ENCODE assay signal across 7 mouse cellular contexts in the genomic region with DNA sequence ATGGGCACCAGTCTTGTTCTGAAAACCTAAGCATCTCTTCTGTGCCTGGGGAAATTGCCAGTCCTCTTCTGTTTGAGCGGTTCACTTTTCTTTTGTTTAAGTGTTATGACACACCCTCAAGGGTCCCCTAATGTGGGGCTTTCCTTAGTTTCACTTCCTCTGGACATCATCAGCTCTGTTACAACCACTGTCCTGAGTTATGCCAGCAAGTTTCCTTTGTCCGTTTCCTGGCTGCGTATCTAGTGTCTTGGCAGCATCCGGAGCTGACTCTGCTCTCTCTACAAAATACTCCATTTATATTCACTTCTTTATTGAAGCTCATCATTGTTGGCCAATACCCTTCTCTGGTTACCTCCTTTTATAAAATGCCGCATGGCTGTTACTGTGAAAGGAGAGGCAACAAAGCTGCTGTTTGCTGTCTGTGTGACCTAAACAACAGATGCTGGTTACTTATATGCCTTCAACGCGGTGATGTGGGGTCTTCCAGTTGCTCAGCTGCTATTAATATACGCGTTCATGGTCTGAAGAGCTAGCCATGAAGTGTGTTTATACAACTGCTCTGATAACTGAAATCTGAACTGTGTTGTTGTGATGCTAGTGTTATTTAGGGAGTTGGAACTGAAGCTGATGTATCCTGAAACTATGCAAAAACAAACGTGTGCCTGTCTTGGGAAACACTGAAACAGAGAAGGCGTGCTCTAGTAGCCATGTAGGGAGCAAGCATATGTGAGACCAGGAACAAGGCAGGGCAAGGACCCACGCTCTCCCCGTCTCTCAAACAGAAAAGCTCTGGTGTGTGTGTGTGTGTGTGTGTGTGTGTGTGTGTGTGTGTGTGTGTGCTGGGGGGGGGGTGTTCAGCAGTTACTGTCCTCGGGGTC.
DNase-seq lines count a peak whose midpoint lies in the region; ATAC-seq and TF ChIP-seq lines count a peak whose summit lies in the region.

No protein-coding gene starts in this region.

- no peaks in the 10 kb centered on the region for H3K79me2 ChIP-seq in CH12.LX (replicated peaks; ENCODE audit: control insufficient read depth, extremely low read depth, insufficient read depth, poor library complexity, severe bottlenecking)

- ATAC-seq in hindbrain, postnatal 0 days, result peak; percentile 71

- peak; percentile 67 for DNase-seq in CH12.LX (ENCODE audit: extremely low read depth)
- peak; percentile 16 for DNase-seq in c-Kit-positive CD71-negative TER-119-negative erythroid progenitor cells, embryonic 14.5 days (ENCODE audit: low read depth)
- DNase-seq in hindbrain, postnatal 0 days (ENCODE audit: low spot score), result no peak
- DNase-seq in lung, postnatal 4 days, result peak; percentile 24 to 48
- DNase-seq in right cerebral cortex, postnatal 14 days, result no peak
- DNase-seq in cerebellum, postnatal 14 days, result no peak
- no peak for DNase-seq in frontal cortex, postnatal 10 days (ENCODE audit: low spot score in 2 of 2)

- 25% methylated on average over 14 of the region's 14 CpGs for WGBS in hindbrain, postnatal 0 days

- peaks cover 11 to 28% of the 10 kb centered on the region in 2 experiments for H3K4me1 ChIP-seq in CH12.LX (ENCODE audit: control insufficient read depth in 1 of 2, insufficient read depth in 2 of 2)
- 0 out of 2 replicates have a peak, but pooled peaks cover 4% of the 10 kb centered on the region for H3K4me1 ChIP-seq in hindbrain, postnatal 0 days (ENCODE audit: insufficient read depth, low read length)

- peaks cover 0 to 15% of the 10 kb centered on the region in 2 experiments for H3K36me3 ChIP-seq in CH12.LX (replicated peaks in 1 of 2; ENCODE audit: control insufficient read depth in 1 of 2, insufficient read depth in 1 of 2, low read length in 1 of 2)
- no peaks in the 10 kb centered on the region for H3K36me3 ChIP-seq in hindbrain, postnatal 0 days (ENCODE audit: insufficient read depth, low read length)

- no peaks in the 10 kb centered on the region for H3K9me3 ChIP-seq in CH12.LX (replicated peaks; ENCODE audit: low read length)
- no peaks in the 10 kb centered on the region for H3K9me3 ChIP-seq in hindbrain, postnatal 0 days (ENCODE audit: low read length)

- peak overlapping the region; percentile 67 for H3K27ac ChIP-seq in CH12.LX (ENCODE audit: insufficient read depth, low read depth)
- H3K27ac ChIP-seq in hindbrain, postnatal 0 days, result peak overlapping the region; percentile 57

- no peak overlapping the region for H3K4me3 ChIP-seq in CH12.LX (replicated peaks in 1 of 3; ENCODE audit: low read depth in 2 of 3, low read length in 2 of 3, poor library complexity in 1 of 3)
- no peak overlapping the region for H3K4me3 ChIP-seq in hindbrain, postnatal 0 days (ENCODE audit: low read length)

- in situ Hi-C loops in CH12.LX (cut with MboI; ENCODE audit: low pct_ligation_motif_present, low pct_unique_long_range_greater_than_20kb, low sequenced_read_pairs), result loop anchor here (10.0 to 25.0 kb wide), 2 partner anchors 413 to 510 kb away; no protein-coding TSS in a partner anchor

- no peaks in the 10 kb centered on the region for H3K27me3 ChIP-seq in CH12.LX (replicated peaks)
- no peaks in the 10 kb centered on the region for H3K27me3 ChIP-seq in hindbrain, postnatal 0 days (ENCODE audit: insufficient read depth, low read length)

- peak; percentile 95 for TF ChIP-seq EP300 in CH12.LX (IDR thresholded peaks at IDR 0.05; ENCODE audit: low read length)

- TF ChIP-seq RAD21 in CH12.LX (IDR thresholded peaks at IDR 0.05; ENCODE audit: low read depth, low read length), result no peak

- TF ChIP-seq CTCF in CH12.LX (conservative IDR thresholded peaks at IDR 0.05 in 1 of 2, IDR thresholded peaks at IDR 0.05 in 1 of 2; ENCODE audit: low read depth in 2 of 2, low read length in 2 of 2), result no peak
- TF ChIP-seq CTCF in hindbrain, postnatal 0 days (IDR thresholded peaks at IDR 0.05; ENCODE audit: low read depth), result no peak

- no peak overlapping the region for H3K9ac ChIP-seq in CH12.LX (ENCODE audit: insufficient read depth, low read depth)
- H3K9ac ChIP-seq in hindbrain, postnatal 0 days (replicated peaks; ENCODE audit: low read length), result no peak overlapping the region

- dilution Hi-C loops in CH12.LX (cut with MboI; ENCODE audit: extremely low pct_ligation_motif_present, extremely low pct_unique_long_range_greater_than_20kb, low sequenced_read_pairs), result no loop called here

- H3K4me2 ChIP-seq in CH12.LX (ENCODE audit: insufficient read depth, low read depth, poor library complexity, severe bottlenecking), result peak overlapping the region; percentile 72
- H3K4me2 ChIP-seq in hindbrain, postnatal 0 days (ENCODE audit: low read depth, low read length), result peak overlapping the region; percentile 13; the same call in 1 of the 2 replicates

- TF ChIP-seq POLR2A in CH12.LX (IDR thresholded peaks at IDR 0.05; ENCODE audit: low read depth, low read length), result no peak

TF ChIP-seq in CH12.LX, 34 proteins besides CTCF, POLR2A, EP300 and RAD21:
- peak; percentile 61 for TF ChIP-seq ELF1 (IDR thresholded peaks at IDR 0.05; ENCODE audit: low read depth, low read length)
- no peak for TF ChIP-seq UBTF (IDR thresholded peaks at IDR 0.05; ENCODE audit: low read depth, low read length)
- TF ChIP-seq E2F4 (IDR thresholded peaks at IDR 0.05; ENCODE audit: insufficient replicate concordance, low read depth, low read length), result peak; percentile 13; the same call in 1 of the 2 replicates
- no peak for TF ChIP-seq CHD1 (IDR thresholded peaks at IDR 0.05; ENCODE audit: low read depth, low read length)
- TF ChIP-seq MYC (IDR thresholded peaks at IDR 0.05; ENCODE audit: low read depth, low read length), result 0 out of 2 replicates have a peak, but pooled peaks have one; percentile 51
- TF ChIP-seq RCOR1 (conservative IDR thresholded peaks at IDR 0.05; ENCODE audit: low read depth, low read length), result peak; percentile 86
- TF ChIP-seq ZKSCAN1 (IDR thresholded peaks at IDR 0.05; ENCODE audit: borderline replicate concordance, low read depth, low read length), result no peak
- no peak for TF ChIP-seq ZNF384 (IDR thresholded peaks at IDR 0.05; ENCODE audit: low read depth, low read length)
- peak; percentile 45; the same call in 1 of the 2 replicates for TF ChIP-seq MAX (IDR thresholded peaks at IDR 0.05; ENCODE audit: low read length)
- TF ChIP-seq NELFE (IDR thresholded peaks at IDR 0.05; ENCODE audit: low read depth, low read length), result no peak
- peak; percentile 72 for TF ChIP-seq MEF2A (IDR thresholded peaks at IDR 0.05; ENCODE audit: borderline replicate concordance, low read depth, low read length)
- peak; percentile 71 for TF ChIP-seq BHLHE40 (IDR thresholded peaks at IDR 0.05; ENCODE audit: low read depth, low read length)
- no peak for TF ChIP-seq POLR2AphosphoS2 (IDR thresholded peaks at IDR 0.05; ENCODE audit: low read depth, low read length)
- TF ChIP-seq NRF1 (IDR thresholded peaks at IDR 0.05; ENCODE audit: low read depth, low read length), result 0 out of 2 replicates have a peak, but pooled peaks have one; percentile 27
- peak; percentile 30; the same call in 1 of the 2 replicates for TF ChIP-seq TCF12 (IDR thresholded peaks at IDR 0.05; ENCODE audit: low read depth, low read length)
- TF ChIP-seq MAFK (IDR thresholded peaks at IDR 0.05; ENCODE audit: insufficient replicate concordance, low read length), result peak; percentile 46; the same call in 1 of the 2 replicates
- peak; percentile 69; the same call in 1 of the 2 replicates for TF ChIP-seq MAZ (IDR thresholded peaks at IDR 0.05; ENCODE audit: low read depth, low read length)
- peak; percentile 86 for TF ChIP-seq ETS1 (conservative IDR thresholded peaks at IDR 0.05; ENCODE audit: low read depth, low read length)
- peak; percentile 40; the same call in 1 of the 2 replicates for TF ChIP-seq HCFC1 (IDR thresholded peaks at IDR 0.05; ENCODE audit: low read depth, low read length)
- TF ChIP-seq SMC3 (IDR thresholded peaks at IDR 0.05; ENCODE audit: low read depth, low read length), result no peak; the same call in 1 of the 2 replicates
- peak; percentile 42; the same call in 1 of the 2 replicates for TF ChIP-seq JUND (conservative IDR thresholded peaks at IDR 0.05; ENCODE audit: low read depth, low read length)
- TF ChIP-seq TBP (conservative IDR thresholded peaks at IDR 0.05; ENCODE audit: low read depth, low read length), result 0 out of 2 replicates have a peak, but pooled peaks have one; percentile 39
- no peak for TF ChIP-seq JUN (IDR thresholded peaks at IDR 0.05; ENCODE audit: insufficient read depth, low read depth, low read length)
- TF ChIP-seq USF2 (conservative IDR thresholded peaks at IDR 0.05; ENCODE audit: low read depth, low read length), result no peak
- no peak for TF ChIP-seq ZMIZ1 (IDR thresholded peaks at IDR 0.05; ENCODE audit: low read depth, low read length)
- peak; percentile 99 for TF ChIP-seq IRF4 (IDR thresholded peaks at IDR 0.05; ENCODE audit: low read depth, low read length)
- TF ChIP-seq MXI1 (IDR thresholded peaks at IDR 0.05; ENCODE audit: low read depth, low read length), result peak; percentile 26; the same call in 1 of the 2 replicates
- no peak for TF ChIP-seq ZC3H11A (IDR thresholded peaks at IDR 0.05; ENCODE audit: low read depth, low read length)
- TF ChIP-seq KAT2A (IDR thresholded peaks at IDR 0.05; ENCODE audit: insufficient replicate concordance, low read length), result 0 out of 2 replicates have a peak, but pooled peaks have one; percentile 27
- TF ChIP-seq CHD2 (IDR thresholded peaks at IDR 0.05; ENCODE audit: low read length), result peak; percentile 69
- TF ChIP-seq GABPA (IDR thresholded peaks at IDR 0.05; ENCODE audit: insufficient replicate concordance, low read depth, low read length), result no peak
- TF ChIP-seq SIN3A (IDR thresholded peaks at IDR 0.05; ENCODE audit: low read length), result peak; percentile 88
- no peak for TF ChIP-seq USF1 (IDR thresholded peaks at IDR 0.05; ENCODE audit: low read depth, low read length)
- no peak for TF ChIP-seq PAX5 (IDR thresholded peaks at IDR 0.05; ENCODE audit: low read length)

Comparison
In these comparisons a context has a peak if more than half of its experiments do, and no peak if none do; other contexts are left out.
1. DNase-seq: peak in CH12.LX (single experiment), c-Kit-positive CD71-negative TER-119-negative erythroid progenitor cells, embryonic 14.5 days (single experiment) and lung, postnatal 4 days (2 of 2); none in hindbrain, postnatal 0 days (single experiment), right cerebral cortex, postnatal 14 days (single experiment), cerebellum, postnatal 14 days (0 of 2) and frontal cortex, postnatal 10 days (0 of 2).